Mouse (Mus musculus): Measurements from ENCODE around the gene Trak1.
A peak's percentile ranks its signal among the peaks of the same experiment; 100 is the strongest.

The Trak1 gene

GRCm38 (mm10) chr9:121369573-121369972, 72.3 kb downstream of the Trak1 start:
- no peak for DNase-seq (ENCODE audit: low read depth, low spot score)

GRCm38 (mm10) chr9:121371346-121371891, 74.1 kb downstream of the Trak1 start:
- DNase-seq (ENCODE audit: low read depth, low spot score), result peak; percentile 86

DNA sequence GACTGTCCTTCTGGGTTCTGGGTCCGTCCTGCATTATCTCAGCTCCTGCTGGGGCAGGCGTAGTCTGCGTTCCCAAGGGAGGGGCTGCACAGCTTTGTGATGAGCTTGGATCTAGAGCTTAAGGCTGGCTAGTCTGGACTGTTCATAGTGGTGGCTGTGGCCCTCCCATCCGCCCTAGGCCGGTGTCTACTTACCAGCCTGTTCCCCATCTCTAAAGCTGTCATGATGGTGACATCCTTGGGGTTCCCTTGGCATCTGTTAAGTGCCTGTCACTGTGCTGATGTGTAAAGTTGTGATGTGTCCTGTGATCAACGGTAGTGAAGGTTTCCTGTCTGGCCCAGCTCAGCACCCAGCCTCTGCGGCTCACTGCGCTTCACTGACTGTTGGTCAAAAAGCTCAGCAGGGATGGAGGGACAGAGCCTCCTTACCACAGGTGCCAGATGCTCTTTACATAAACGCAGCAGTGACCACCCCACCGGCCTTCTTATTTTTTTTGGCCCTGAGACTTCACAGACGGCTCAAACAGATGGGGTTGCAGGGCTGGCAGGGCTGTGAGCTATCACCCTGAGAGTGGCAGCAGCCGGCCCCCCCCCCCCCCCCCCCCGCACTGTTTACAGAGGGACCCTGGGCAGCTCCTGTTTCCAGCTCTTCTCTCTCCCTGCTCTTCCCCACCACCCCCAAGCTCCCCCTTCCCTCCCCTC, 74.8 kb downstream of the Trak1 start:
- DNase-seq (ENCODE audit: low read depth, low spot score), result no peak

DNA sequence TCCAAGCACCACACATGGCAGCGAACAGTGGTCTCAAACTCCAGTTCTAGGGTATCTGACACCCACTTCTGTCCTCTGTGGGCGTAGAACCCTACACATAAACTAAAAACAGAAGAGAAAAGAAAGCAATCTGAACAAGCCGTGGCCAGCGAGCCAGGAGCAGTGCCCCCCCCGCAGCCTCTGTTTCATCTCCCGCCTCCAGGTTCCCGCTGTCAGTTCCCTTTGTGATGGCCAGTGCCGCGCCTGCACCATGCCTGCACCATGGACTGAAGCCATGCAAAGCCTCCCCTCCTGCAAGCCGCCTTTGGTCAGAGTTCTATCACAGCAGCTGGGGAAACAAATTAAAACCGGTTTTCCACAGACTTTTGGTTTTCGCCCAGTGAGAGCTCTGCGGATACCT, 75.8 kb downstream of the Trak1 start:
- no peak for DNase-seq (ENCODE audit: low read depth, low spot score)

DNA sequence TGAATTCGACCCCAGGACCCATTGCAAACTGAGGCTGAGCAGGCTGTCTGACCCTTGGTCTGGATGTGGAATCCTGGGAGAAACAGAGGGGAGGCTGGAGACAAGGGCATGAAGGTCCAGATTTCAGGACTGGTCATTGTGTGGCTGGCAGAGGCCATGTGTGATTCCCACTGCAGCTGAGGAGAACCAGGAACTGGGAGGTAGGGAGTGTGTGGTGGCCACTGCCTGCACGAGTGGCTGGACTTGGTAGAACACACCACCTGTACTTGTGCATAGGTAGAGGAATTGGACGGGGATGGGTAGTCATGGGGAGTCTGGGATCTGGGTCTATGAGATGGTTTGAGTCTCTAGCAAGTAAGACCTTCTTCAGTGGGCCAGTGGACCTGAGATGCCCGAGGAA, 76.2 kb downstream of the Trak1 start:
- DNase-seq (ENCODE audit: low read depth, low spot score), result no peak

GRCm38 (mm10) chr9:121374076-121374863, 77.0 kb downstream of the Trak1 start:
- DNase-seq (ENCODE audit: low read depth, low spot score), result peak; percentile 71

DNA sequence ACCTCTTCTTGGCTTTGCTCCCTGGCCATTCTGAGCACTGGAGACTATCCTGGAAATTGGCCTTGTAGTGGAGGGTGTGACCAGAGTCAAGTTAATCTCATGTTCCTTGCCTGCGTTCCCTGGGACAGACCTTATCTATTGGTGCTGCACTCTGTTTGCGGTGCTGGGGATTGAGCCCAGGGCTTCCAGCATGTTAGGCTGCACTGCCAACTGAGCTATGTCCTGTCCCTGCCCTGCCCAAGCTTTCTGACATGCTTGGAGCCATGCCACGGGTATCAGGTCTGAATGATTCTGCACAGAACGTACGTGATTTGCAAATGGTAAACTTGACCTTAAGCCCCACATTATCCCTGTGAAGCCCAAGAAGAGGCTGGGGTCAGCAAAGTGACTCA, 77.6 kb downstream of the Trak1 start:
- no peak for DNase-seq (ENCODE audit: low read depth, low spot score)

GRCm38 (mm10) chr9:121376094-121376493, 78.8 kb downstream of the Trak1 start:
- no peak for DNase-seq (ENCODE audit: low read depth, low spot score)

DNA sequence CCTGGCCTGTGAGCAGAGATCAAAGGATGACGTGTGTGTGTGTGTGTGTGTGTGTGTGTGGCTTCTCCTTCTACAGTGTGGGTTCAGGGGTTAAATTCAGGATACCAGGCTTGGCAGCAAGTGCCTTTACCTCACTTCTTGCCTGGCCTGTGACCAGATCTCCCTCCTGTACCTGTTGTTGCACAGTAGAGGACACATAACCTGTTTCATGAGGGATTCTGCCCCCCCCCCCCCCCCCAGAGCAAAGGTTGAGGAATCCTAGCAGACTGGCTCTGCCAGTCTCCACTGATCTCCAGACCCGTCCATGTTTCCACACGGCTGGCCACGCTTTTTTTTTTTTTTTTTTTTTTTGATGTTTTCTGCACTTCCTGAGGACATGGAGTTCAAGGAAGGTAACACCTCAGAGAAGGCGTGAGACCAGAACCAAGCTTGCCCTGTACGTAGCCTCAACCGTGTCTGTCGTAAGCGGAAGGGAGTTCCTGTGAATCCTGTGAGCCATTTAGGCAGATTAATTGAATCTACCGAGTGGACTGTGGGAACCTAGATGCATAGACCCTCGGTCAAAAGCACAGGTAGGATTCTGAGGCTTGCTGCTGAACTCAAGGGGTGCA, 83.1 kb downstream of the Trak1 start:
- no peak for DNase-seq (ENCODE audit: low read depth, low spot score)

DNA sequence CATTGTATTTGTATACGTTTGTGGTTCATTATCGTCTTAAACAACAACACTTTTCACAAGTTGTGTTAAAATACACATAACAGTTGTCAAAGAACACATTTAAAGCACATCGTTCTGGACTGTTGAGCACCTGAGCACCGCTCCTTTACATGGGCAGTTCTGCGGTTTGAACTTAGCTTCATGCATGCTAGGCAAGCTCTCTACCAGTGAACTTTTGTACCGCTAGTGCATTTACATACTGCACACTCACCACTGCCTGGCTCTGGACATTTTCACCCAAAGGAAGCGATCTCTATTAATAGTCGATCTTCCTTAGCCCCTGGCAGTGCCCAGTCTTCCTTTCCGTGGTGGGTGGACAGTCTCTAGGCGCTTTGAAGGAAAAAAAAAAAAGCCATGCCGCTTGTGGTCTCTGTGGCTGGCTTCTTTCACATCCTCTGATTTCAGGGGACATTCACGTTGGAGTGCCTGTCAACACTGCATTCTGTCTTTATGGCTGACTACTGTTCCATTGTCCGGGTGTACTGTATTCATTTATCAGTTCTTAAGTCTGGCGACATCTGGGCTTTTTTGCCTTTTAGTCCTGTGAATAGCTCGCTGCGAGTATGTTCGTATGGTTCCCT, 84.5 kb downstream of the Trak1 start:
- DNase-seq (ENCODE audit: low read depth, low spot score), result no peak

DNA sequence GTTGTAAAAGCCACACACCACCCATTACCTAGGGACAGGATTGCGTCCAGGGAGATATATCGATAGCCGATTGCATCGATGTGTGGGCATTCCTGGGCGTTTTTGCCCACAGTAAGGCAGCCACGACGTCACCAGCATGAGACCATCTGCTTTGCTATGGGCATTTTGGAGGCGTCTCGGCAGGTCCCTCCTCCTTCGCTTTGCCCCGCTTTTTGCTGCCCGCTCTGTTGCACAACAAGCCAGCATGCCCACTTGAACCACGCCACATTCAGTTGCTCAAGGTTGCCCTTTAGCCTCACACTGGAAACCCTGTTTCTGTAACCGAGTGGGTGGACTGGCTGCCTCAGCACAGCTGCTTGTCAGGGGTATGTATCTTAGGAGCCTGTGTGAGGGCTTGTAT, 85.3 kb downstream of the Trak1 start:
- no peak for DNase-seq (ENCODE audit: low read depth, low spot score)

DNA sequence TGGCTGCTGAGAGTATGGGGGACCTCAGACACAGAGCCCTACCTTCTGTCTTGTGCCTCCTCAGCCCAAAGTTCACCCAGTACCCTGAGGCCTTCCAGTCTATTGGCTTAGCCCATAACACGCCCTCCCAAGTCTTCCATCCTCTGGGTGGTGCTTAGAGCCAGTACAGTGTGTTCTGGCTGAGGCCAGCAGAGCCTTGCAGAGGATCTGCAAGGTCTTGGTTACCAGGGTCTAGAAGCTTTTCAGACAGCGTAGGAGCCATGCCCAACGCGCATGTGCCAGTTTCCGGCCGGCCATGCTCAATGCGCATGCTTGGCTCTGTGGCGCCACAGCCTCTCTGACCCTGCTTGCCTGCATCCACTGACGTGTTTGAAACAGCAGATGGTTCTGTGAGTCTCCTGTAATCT, 85.9 kb downstream of the Trak1 start:
- peak; percentile 90 for DNase-seq (ENCODE audit: low read depth, low spot score)

DNA sequence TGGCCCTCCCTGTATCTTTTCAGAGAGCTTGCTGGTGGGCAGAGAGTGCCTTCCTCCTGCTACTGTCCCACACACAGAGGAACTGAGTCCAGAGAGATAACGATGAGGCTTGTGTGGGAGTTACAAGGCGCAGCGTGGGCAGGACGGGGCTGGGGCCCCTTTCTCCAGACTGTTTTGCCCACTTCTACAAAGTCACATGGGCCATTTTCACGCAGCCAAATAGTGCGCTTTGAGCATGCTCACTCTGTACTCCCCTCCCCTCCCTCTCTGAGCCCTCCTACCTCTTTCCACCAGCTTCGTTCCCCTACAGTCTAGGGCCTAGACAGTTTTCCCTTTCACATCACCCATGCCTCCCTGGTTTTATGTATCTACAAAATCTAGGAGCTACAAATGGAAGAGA, 87.3 kb downstream of the Trak1 start:
- DNase-seq (ENCODE audit: low read depth, low spot score), result no peak

DNA sequence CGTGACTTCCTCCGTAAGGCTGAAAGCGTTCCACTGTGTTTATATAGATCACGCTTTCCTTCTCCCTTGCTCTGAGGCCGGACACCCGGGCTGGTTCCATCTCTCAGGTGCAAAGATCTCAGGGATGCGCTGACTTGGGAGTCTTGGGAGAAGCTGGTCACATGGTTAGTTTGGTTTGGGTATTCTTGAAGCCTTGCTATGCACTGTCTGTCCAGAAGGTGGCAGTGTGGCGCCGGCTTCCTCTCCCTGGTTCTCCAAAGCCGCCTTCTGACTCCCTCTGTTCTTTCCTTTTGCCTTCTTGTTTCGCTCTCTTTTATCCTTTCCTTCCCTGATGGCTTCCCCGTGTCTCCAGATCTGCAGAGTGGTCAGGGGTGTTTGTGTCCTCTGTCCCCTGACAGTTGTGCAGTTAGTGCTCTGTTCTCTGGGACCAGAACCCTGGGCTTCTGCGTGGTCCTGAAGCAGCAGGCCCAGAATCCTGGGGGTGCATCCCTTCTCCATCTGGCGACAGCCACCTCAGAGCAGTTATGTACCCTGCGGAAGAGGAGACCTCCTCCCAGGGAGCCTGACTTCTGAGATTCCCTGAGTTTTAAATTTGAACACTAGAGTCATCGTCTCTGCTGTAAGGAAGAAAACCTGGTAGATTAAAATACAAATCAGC, 87.9 kb downstream of the Trak1 start:
- peak; percentile 74 for DNase-seq (ENCODE audit: low read depth, low spot score)

DNA sequence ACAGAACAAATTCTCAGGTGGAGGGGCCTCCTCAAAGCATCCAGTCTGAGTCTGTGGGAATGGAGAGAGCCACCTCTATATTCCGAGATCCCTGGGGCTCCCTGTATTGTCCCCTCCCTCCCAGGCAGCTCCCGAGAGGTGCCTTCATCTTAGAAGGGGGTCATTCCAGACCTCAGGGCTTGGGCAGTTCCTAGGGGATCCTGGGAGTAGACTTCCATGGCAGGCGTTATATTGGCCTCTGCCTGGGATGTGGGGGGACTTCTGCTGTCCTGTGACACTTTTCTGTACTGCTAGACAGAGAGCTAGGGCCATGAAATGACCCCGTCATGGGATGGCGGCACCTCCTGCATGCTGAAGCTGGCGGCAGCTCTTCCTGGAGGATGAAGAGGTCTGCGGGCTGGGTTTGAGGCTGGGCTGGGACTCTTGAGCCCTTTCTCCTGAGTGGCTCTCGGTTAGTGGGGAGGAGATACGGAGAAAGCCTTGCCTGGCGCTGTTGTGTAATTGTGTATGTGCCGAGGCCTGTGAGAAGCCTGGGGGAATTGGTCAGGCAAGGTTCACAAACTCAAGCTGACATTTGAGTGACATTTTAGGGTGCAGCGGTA, 88.5 kb downstream of the Trak1 start:
- no peak for DNase-seq (ENCODE audit: low read depth, low spot score)

- DNase-seq (ENCODE audit: low read depth, low spot score), result no peak
Measured at GRCm38 (mm10) chr9:121387539-121388272, 90.4 kb downstream of the Trak1 start.

DNA sequence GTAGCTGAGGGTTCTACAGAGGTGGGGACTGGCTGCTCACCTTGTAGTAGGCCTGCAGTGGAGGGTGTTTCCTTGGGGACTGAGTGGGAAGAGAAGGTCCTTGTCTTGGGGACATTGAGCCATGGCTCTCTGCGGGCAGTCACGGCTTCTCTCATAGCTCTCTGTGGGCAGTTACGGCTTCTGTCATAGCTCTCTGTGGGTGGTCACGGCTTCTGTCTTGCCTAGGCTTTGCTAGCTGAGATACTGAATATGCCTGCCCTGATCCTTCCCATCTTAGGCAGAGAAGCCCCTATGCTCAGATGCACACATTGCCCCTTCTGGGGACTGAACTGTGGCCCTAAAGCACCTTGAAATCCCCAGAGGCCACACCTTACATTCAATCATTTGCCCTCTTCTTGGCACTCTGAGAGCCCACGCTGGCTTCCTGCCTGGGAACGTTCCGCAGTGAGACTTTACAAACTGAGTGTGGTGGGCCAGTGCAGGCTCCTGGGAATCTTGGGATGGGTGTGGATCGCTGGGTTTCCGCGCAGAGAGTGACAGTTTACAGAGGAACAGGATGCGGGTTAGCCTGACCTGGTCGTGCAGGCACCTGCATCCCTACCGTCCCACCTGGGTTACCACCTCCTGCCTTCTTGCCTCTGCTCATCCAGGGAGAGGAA, 91.1 kb downstream of the Trak1 start:
- DNase-seq (ENCODE audit: low read depth, low spot score), result no peak

GRCm38 (mm10) chr9:121389258-121389657, 92.0 kb downstream of the Trak1 start:
- DNase-seq (ENCODE audit: low read depth, low spot score), result no peak

DNA sequence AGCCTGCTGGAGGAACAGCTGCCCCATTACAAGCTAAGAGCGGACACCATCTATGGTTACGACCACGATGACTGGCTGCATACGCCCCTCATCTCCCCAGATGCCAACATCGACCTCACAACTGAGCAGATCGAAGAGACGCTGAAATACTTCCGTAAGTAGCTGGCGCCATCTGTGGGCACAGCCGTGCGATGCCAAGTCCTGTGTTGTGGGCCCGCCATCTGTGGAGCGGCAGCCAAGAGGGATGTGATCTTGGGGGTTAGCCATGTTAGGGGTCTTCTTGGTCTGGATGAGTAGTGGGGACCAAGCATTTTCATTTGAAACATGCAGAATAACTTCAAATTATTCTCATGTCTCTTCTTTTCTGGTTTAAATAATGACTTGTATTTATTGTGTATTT, 94.6 kb downstream of the Trak1 start:
- DNase-seq (ENCODE audit: low read depth, low spot score), result no peak

DNA sequence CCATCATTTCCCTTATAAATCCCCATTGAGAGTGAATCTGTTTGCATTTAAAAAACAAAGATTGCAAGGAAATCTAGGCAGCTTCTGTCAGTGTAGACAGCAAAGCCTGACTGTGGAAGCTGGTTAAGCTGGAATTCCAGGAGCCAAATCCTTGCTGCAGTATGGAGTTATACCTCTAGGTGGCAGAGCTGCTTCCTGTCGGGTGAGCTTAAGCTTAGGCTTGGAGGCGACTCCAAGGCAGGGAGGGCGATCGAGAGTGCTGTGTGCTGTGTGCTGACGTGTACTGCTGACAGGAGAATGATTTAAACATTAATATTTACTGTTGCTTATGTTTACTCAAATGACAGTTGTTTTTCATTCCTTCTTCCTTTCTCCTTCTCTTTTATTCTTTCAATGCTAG, 95.1 kb downstream of the Trak1 start:
- DNase-seq (ENCODE audit: low read depth, low spot score), result peak; percentile 82
